ENCODE assay signal across 10 mouse cellular contexts in genomic region chr13:13453332-13453731, GRCm38 (mm10). TPM values are rescaled to one million over a fixed set of nuclear protein-coding genes. Genes with fewer than 3 reads are reported as not detected.
DNase-seq lines count a peak whose midpoint lies in the region; ATAC-seq and TF ChIP-seq lines count a peak whose summit lies in the region.
"Not testable (repeated sequence)": the region's sequence is repeated elsewhere in the genome, so short reads cannot be mapped to it uniquely, and the experiment has no call there.
"Had no signal": no experiment of that assay in that cellular context is flagged by ENCODE, and none has a peak within 500 bp of the region (broad histone marks: within the 10 kb centered on the region; RNA-seq: fewer than 3 reads in every experiment).

No protein-coding gene starts in this region.

- peak; percentile 83 for DNase-seq in A20 (ENCODE audit: low read depth, low spot score)
- peak; percentile 79 for DNase-seq in CH12.LX (ENCODE audit: extremely low read depth)
- peak; percentile 49 for DNase-seq in midbrain, embryonic 11.5 days (ENCODE audit: low spot score, missing footprints)
- peak; percentile 57 to 64 for DNase-seq in spleen, adult 18-20 months
- peak; percentile 76 to 82 for DNase-seq in spleen, postnatal 36 days (ENCODE audit: low spot score in 2 of 2)

- not testable (repeated sequence) for H3K79me2 ChIP-seq in CH12.LX (replicated peaks; ENCODE audit: control insufficient read depth, extremely low read depth, insufficient read depth, poor library complexity, severe bottlenecking)

- TF ChIP-seq EP300 in CH12.LX (IDR thresholded peaks at IDR 0.05; ENCODE audit: low read length): peak; percentile 84

- peak; percentile 30; the same call in 1 of the 2 replicates for ATAC-seq in granulocyte monocyte progenitor cell, adult 5-6 weeks (replicated peaks; ENCODE audit: poor library complexity, severe bottlenecking)
- ATAC-seq in midbrain, embryonic 11.5 days (ENCODE audit: low FRiP score): not testable (repeated sequence)
- peak; percentile 96 for ATAC-seq in neutrophil, adult 5-6 weeks (ENCODE audit: extremely low read depth, insufficient number of reproducible peaks, low FRiP score, poor library complexity, severe bottlenecking)

- not testable (repeated sequence) for H3K4me2 ChIP-seq in CH12.LX (ENCODE audit: insufficient read depth, low read depth, poor library complexity, severe bottlenecking); midbrain, embryonic 11.5 days

- TF ChIP-seq POLR2A in CH12.LX (IDR thresholded peaks at IDR 0.05; ENCODE audit: low read depth, low read length): not testable (repeated sequence)

- H3K4me1 ChIP-seq in CH12.LX (ENCODE audit: control insufficient read depth in 1 of 2, insufficient read depth in 2 of 2): peaks cover 4 to 21% of the 10 kb centered on the region in 2 experiments; a peak in 3 of 4 replicates
- H3K4me1 ChIP-seq in midbrain, embryonic 11.5 days (ENCODE audit: control insufficient read depth, insufficient read depth, low read length): not testable (repeated sequence)

- dilution Hi-C loops in CH12.LX (cut with MboI; ENCODE audit: extremely low pct_ligation_motif_present, extremely low pct_unique_long_range_greater_than_20kb, low sequenced_read_pairs): not testable (repeated sequence)

- TF ChIP-seq CTCF in CH12.LX (conservative IDR thresholded peaks at IDR 0.05 in 1 of 2, IDR thresholded peaks at IDR 0.05 in 1 of 2; ENCODE audit: low read depth in 2 of 2, low read length in 2 of 2): not testable (repeated sequence)

- whole genome bisulfite sequencing in midbrain, embryonic 11.5 days: 92% methylated on average over 6 of the region's 6 CpGs

- not testable (repeated sequence) for H3K36me3 ChIP-seq in CH12.LX (replicated peaks in 1 of 2; ENCODE audit: control insufficient read depth in 1 of 2, insufficient read depth in 1 of 2, low read length in 1 of 2); midbrain, embryonic 11.5 days (ENCODE audit: control insufficient read depth, insufficient read depth, low read length)

- not testable (repeated sequence) for TF ChIP-seq RAD21 in CH12.LX (IDR thresholded peaks at IDR 0.05; ENCODE audit: low read depth, low read length)

- in situ Hi-C loops in CH12.LX (cut with MboI; ENCODE audit: low pct_ligation_motif_present, low pct_unique_long_range_greater_than_20kb, low sequenced_read_pairs): not testable (repeated sequence)

- H3K27ac ChIP-seq in CH12.LX (ENCODE audit: insufficient read depth, low read depth): peak overlapping the region; percentile 71
- H3K27ac ChIP-seq in midbrain, embryonic 11.5 days (ENCODE audit: low read depth, low read length): not testable (repeated sequence)

- not testable (repeated sequence) for H3K9ac ChIP-seq in CH12.LX (ENCODE audit: insufficient read depth, low read depth); midbrain, embryonic 11.5 days (ENCODE audit: low read length)

- H3K9me3 ChIP-seq in CH12.LX (replicated peaks; ENCODE audit: low read length); midbrain, embryonic 11.5 days (ENCODE audit: control insufficient read depth, low read length): not testable (repeated sequence)

- not testable (repeated sequence) for H3K4me3 ChIP-seq in CH12.LX (replicated peaks in 1 of 3; ENCODE audit: low read depth in 2 of 3, low read length in 2 of 3, poor library complexity in 1 of 3); midbrain, embryonic 11.5 days (ENCODE audit: low read depth, low read length)

- H3K27me3 ChIP-seq in CH12.LX (replicated peaks); midbrain, embryonic 11.5 days (ENCODE audit: control insufficient read depth, insufficient read depth, low read length): not testable (repeated sequence)

TF ChIP-seq in CH12.LX, 34 proteins besides CTCF, POLR2A, EP300 and RAD21:
- TF ChIP-seq MAZ (IDR thresholded peaks at IDR 0.05; ENCODE audit: low read depth, low read length) (0 out of 2 replicates have a peak, but pooled peaks have one; percentile 15), TCF12 (IDR thresholded peaks at IDR 0.05; ENCODE audit: low read depth, low read length) (peak; percentile 48; the same call in 1 of the 2 replicates), BHLHE40 (IDR thresholded peaks at IDR 0.05; ENCODE audit: low read depth, low read length) (peak; percentile 44; the same call in 1 of the 2 replicates), IRF4 (IDR thresholded peaks at IDR 0.05; ENCODE audit: low read depth, low read length) (peak; percentile 90), RCOR1 (conservative IDR thresholded peaks at IDR 0.05; ENCODE audit: low read depth, low read length) (0 out of 2 replicates have a peak, but pooled peaks have one; percentile 36), MEF2A (IDR thresholded peaks at IDR 0.05; ENCODE audit: borderline replicate concordance, low read depth, low read length) (peak; percentile 82), CHD2 (IDR thresholded peaks at IDR 0.05; ENCODE audit: low read length) (peak; percentile 25), ETS1 (conservative IDR thresholded peaks at IDR 0.05; ENCODE audit: low read depth, low read length) (peak; percentile 45)

RNA-seq across cellular contexts. Expression of gene Nid1, which starts 16.0 kb away (rescaled TPM):
- 0.25 and 0.38 TPM in 2 replicates for total RNA-seq in CH12.LX (2012; rRNA removed)
- total RNA-seq in CH12.LX (2014; rRNA removed): 0.30 and 0.31 TPM in 2 replicates
- 0.70 and 0.94 TPM in 2 replicates for polyA plus RNA-seq in CH12.LX (2012; ENCODE audit: insufficient read length, low read depth)
- not detected in 2 replicates for total RNA-seq in granulocyte monocyte progenitor cell, adult 5-6 weeks (2014; fragmentation: Nextera tagmentation)
- total RNA-seq in granulocyte monocyte progenitor cell, adult 5-6 weeks (2017): not detected in 2 replicates
- polyA plus RNA-seq in midbrain, embryonic 11.5 days (2014; fragmentation: Nextera tagmentation; extraction: Ambion mirVana): 42.7 and 44.2 TPM in 2 replicates
- 5.5 and 7.6 TPM in 2 replicates for total RNA-seq in neutrophil, adult 5-6 weeks (2017)
- total RNA-seq: common myeloid progenitor, adult 5-6 weeks; MEL had no signal
- polyA plus RNA-seq: erythroblast, embryonic 14.5 days had no signal

RNA-seq across cellular contexts. Expression of gene Gpr137b, which starts 59.5 kb away (rescaled TPM):
- total RNA-seq in CH12.LX (2012; rRNA removed): 5.8 and 7.7 TPM in 2 replicates
- 8.0 and 10.0 TPM in 2 replicates for total RNA-seq in CH12.LX (2014; rRNA removed)
- polyA plus RNA-seq in CH12.LX (2012; ENCODE audit: insufficient read length, low read depth): 28.8 and 31.3 TPM in 2 replicates
- total RNA-seq in granulocyte monocyte progenitor cell, adult 5-6 weeks (2014; fragmentation: Nextera tagmentation): not detected in 2 replicates
- total RNA-seq in granulocyte monocyte progenitor cell, adult 5-6 weeks (2017): 3.3 TPM in 1 of 2 replicates, not detected in the other
- 25.4 and 25.6 TPM in 2 replicates for polyA plus RNA-seq in midbrain, embryonic 11.5 days (2014; fragmentation: Nextera tagmentation; extraction: Ambion mirVana)
- total RNA-seq in neutrophil, adult 5-6 weeks (2017): 33.4 and 60.2 TPM in 2 replicates
- polyA plus RNA-seq: erythroblast, embryonic 14.5 days had no signal
